Mouse (Mus musculus): ENCODE results near the gene Mrpl45.

- TF ChIP-seq CTCF (IDR thresholded peaks at IDR 0.05; ENCODE audit: low read depth, low read length), result no peak
- no peak for TF ChIP-seq POLR2A (IDR thresholded peaks at IDR 0.05; ENCODE audit: insufficient read depth, low read length)
Measured at GRCm38 (mm10) chr11:97363644-97363995, 48.1 kb downstream of the Mrpl45 start.
